Mouse (Mus musculus) midbrain, embryonic 13.5 days (tissue): ENCODE results near the gene Dhx15. TPM values are rescaled to one million over a fixed set of nuclear protein-coding genes. Genes with fewer than 3 reads are reported as not detected.
A peak's percentile ranks its signal among the peaks of the same experiment; 100 is the strongest.
"Not testable (repeated sequence)": the region's sequence is repeated elsewhere in the genome, so short reads cannot be mapped to it uniquely, and the experiment has no call there.

Source experiments
- ATAC-seq: fragments of 200-750 bp; cut with Nextera tagmentation; 2 replicates; pipeline ENCODE4 v1.8.0; 2017; ENCODE audit warnings: mild to moderate bottlenecking, moderate TSS enrichment, moderate library complexity
- H3K27ac ChIP-seq: fragments of 300-500 bp; sonication (generic); 2 replicates; pipeline ENCODE4 v1.5.1; 2015; ENCODE audit warnings: inconsistent platforms, mild to moderate bottlenecking, moderate library complexity
- H3K27me3 ChIP-seq: fragments of 300-500 bp; sonication (generic); 2 replicates; pipeline ENCODE4 v1.6.1; 2015; ENCODE audit warnings: mild to moderate bottlenecking, inconsistent platforms
- H3K36me3 ChIP-seq: fragments of 300-500 bp; sonication (generic); 2 replicates; pipeline ENCODE4 v1.6.1; 2015; ENCODE audit warnings: mild to moderate bottlenecking, inconsistent platforms
- H3K4me1 ChIP-seq: fragments of 300-500 bp; sonication (generic); replicated peaks from 2 replicates; pipeline ENCODE4 v1.6.1; 2015; ENCODE audit warnings: inconsistent platforms
- H3K4me2 ChIP-seq: fragments of 300-500 bp; sonication (generic); replicated peaks from 2 replicates; pipeline ENCODE4 v1.6.1; 2015; ENCODE audit warnings: moderate library complexity, mild to moderate bottlenecking, inconsistent platforms
- H3K4me3 ChIP-seq: fragments of 300-500 bp; sonication (generic); replicated peaks from 2 replicates; pipeline ENCODE4 v1.5.1; 2015; ENCODE audit warnings: mild to moderate bottlenecking, inconsistent platforms
- H3K9ac ChIP-seq: fragments of 300-500 bp; sonication (generic); replicated peaks from 2 replicates; pipeline ENCODE4 v1.6.1; 2015; ENCODE audit warnings: mild to moderate bottlenecking, inconsistent platforms
- H3K9me3 ChIP-seq: fragments of 300-500 bp; sonication (generic); 2 replicates; pipeline ENCODE4 v1.6.1; 2016; ENCODE audit warnings: mild to moderate bottlenecking, inconsistent platforms
- WGBS: fragments of 180-500 bp; shearing (Covaris S2); methylation state at CpG from one replicate; pipeline ENCODE4 v1.1.7; 2015; 5-methylcytosine and 5-hydroxymethylcytosine counted together
- polyA plus RNA-seq: library from polyadenylated mRNA; unstranded; fragments of >200 nt; fragmentation: Nextera tagmentation; extraction: Ambion mirVana; gene quantifications from 2 replicates; pipeline ENCODE4 v1.2.1, GENCODE M21; 2015

Gene Dhx15
- polyA plus RNA-seq = 164 and 169 TPM in 2 replicates

- WGBS = 2% methylated on average over 53 of the region's 53 CpGs
- peak; percentile 97 for ATAC-seq
Observed at GRCm38 (mm10) chr5:52190371-52191179, at the start of gene Dhx15. Gene Dhx15, minus strand, starts transcription at chr5:52190514.

GRCm38 (mm10) chr5:52238877-52239276 is 48.6 kb upstream of the Dhx15 start:
- Histone ChIP-seq H3K4me1 (no peaks in the 10 kb centered on the region), H3K27ac (no peak overlapping the region), H3K27me3 (no peaks in the 10 kb centered on the region), H3K9ac (no peak overlapping the region), H3K9me3 (no peaks in the 10 kb centered on the region), H3K4me3 (no peak overlapping the region), H3K4me2 (no peak overlapping the region), H3K36me3 (no peaks in the 10 kb centered on the region)
- no peak for ATAC-seq
- WGBS = 95% methylated on average over 5 of the region's 5 CpGs

More at GRCm38 (mm10) chr5:52190371-52191179, at the start of gene Dhx15:
- H3K9ac ChIP-seq = peak within 1 kb of the TSS; percentile 94
- H3K4me3 ChIP-seq = peak within 1 kb of the TSS; percentile 89
- no peaks in the 10 kb centered on the region for H3K36me3 ChIP-seq
- peak within 1 kb of the TSS; percentile 89 for H3K27ac ChIP-seq
- peak within 1 kb of the TSS; percentile 89 for H3K4me2 ChIP-seq
- H3K27me3 ChIP-seq = no peaks in the 10 kb centered on the region
- peaks cover 41% of the 10 kb centered on the region for H3K4me1 ChIP-seq
- no peaks in the 10 kb centered on the region for H3K9me3 ChIP-seq

GRCm38 (mm10) chr5:52237956-52238735 is 47.8 kb upstream of the Dhx15 start:
- Histone ChIP-seq H3K9me3 (no peaks in the 10 kb centered on the region), H3K4me1 (no peaks in the 10 kb centered on the region), H3K9ac (no peak overlapping the region), H3K4me3 (no peak overlapping the region), H3K4me2 (no peak overlapping the region), H3K36me3 (no peaks in the 10 kb centered on the region), H3K27me3 (no peaks in the 10 kb centered on the region), H3K27ac (no peak overlapping the region)
- no peak for ATAC-seq
- 77% methylated on average over 8 of the region's 8 CpGs for WGBS

GRCm38 (mm10) chr5:52236585-52236984 is 46.3 kb upstream of the Dhx15 start:
- not testable (repeated sequence) for H3K4me3 ChIP-seq, H3K9ac ChIP-seq, H3K4me1 ChIP-seq, H3K4me2 ChIP-seq, ATAC-seq, H3K27ac ChIP-seq, H3K36me3 ChIP-seq, H3K9me3 ChIP-seq, H3K27me3 ChIP-seq
- WGBS = 91% methylated on average over 6 of the region's 6 CpGs

- H3K4me3 ChIP-seq = no peak overlapping the region
- no peaks in the 10 kb centered on the region for H3K27me3 ChIP-seq
- no peak overlapping the region for H3K27ac ChIP-seq
- no peak overlapping the region for H3K9ac ChIP-seq
- H3K4me1 ChIP-seq = no peaks in the 10 kb centered on the region
- WGBS = 46% methylated on average over 7 of the region's 7 CpGs
- no peak overlapping the region for H3K4me2 ChIP-seq
- no peaks in the 10 kb centered on the region for H3K9me3 ChIP-seq
- H3K36me3 ChIP-seq = no peaks in the 10 kb centered on the region
- ATAC-seq = no peak
Observed at GRCm38 (mm10) chr5:52234570-52234969, 44.3 kb upstream of the Dhx15 start.

GRCm38 (mm10) chr5:52233891-52234290 is 43.6 kb upstream of the Dhx15 start:
- Histone ChIP-seq H3K36me3 (no peaks in the 10 kb centered on the region), H3K27me3 (no peaks in the 10 kb centered on the region), H3K4me1 (no peaks in the 10 kb centered on the region), H3K9me3 (no peaks in the 10 kb centered on the region), H3K4me2 (no peak overlapping the region), H3K4me3 (no peak overlapping the region), H3K9ac (no peak overlapping the region), H3K27ac (no peak overlapping the region)
- no peak for ATAC-seq
- WGBS = 75% methylated on average over 2 of the region's 2 CpGs

GRCm38 (mm10) chr5:52232611-52233010 is 42.3 kb upstream of the Dhx15 start:
- 78% methylated on average over 2 of the region's 2 CpGs for WGBS
- no peak overlapping the region for H3K27ac ChIP-seq
- no peaks in the 10 kb centered on the region for H3K9me3 ChIP-seq

GRCm38 (mm10) chr5:52232199-52232598 is 41.9 kb upstream of the Dhx15 start:
- 88% methylated on average over 2 of the region's 2 CpGs for WGBS
- no peak for ATAC-seq
- Histone ChIP-seq H3K9ac (no peak overlapping the region), H3K27me3 (no peaks in the 10 kb centered on the region), H3K9me3 (no peaks in the 10 kb centered on the region), H3K4me2 (no peak overlapping the region), H3K36me3 (no peaks in the 10 kb centered on the region), H3K4me1 (no peaks in the 10 kb centered on the region), H3K27ac (no peak overlapping the region), H3K4me3 (no peak overlapping the region)

More at GRCm38 (mm10) chr5:52232611-52233010, 42.3 kb upstream of the Dhx15 start:
- Histone ChIP-seq H3K4me1 (no peaks in the 10 kb centered on the region), H3K9ac (no peak overlapping the region), H3K4me3 (no peak overlapping the region), H3K27me3 (no peaks in the 10 kb centered on the region), H3K4me2 (no peak overlapping the region), H3K36me3 (no peaks in the 10 kb centered on the region)
- ATAC-seq = no peak

- Histone ChIP-seq H3K36me3 (no peaks in the 10 kb centered on the region), H3K9ac (no peak overlapping the region), H3K4me3 (no peak overlapping the region), H3K27ac (no peak overlapping the region), H3K4me1 (no peaks in the 10 kb centered on the region), H3K27me3 (no peaks in the 10 kb centered on the region), H3K9me3 (no peaks in the 10 kb centered on the region), H3K4me2 (no peak overlapping the region)
- WGBS = 91% methylated on average over 7 of the region's 7 CpGs
- ATAC-seq = no peak
Observed at GRCm38 (mm10) chr5:52230466-52230865, 40.2 kb upstream of the Dhx15 start.

GRCm38 (mm10) chr5:52226677-52227076 is 36.4 kb upstream of the Dhx15 start:
- H3K4me1 ChIP-seq = no peaks in the 10 kb centered on the region
- no peaks in the 10 kb centered on the region for H3K9me3 ChIP-seq
- no peak overlapping the region for H3K4me3 ChIP-seq
- H3K4me2 ChIP-seq = no peak overlapping the region
- no peak for ATAC-seq
- no peaks in the 10 kb centered on the region for H3K27me3 ChIP-seq
- no peak overlapping the region for H3K27ac ChIP-seq
- no peak overlapping the region for H3K9ac ChIP-seq
- 78% methylated on average over 3 of the region's 3 CpGs for WGBS
- no peaks in the 10 kb centered on the region for H3K36me3 ChIP-seq

- H3K4me1 ChIP-seq = peaks cover 28% of the 10 kb centered on the region
- no peaks in the 10 kb centered on the region for H3K9me3 ChIP-seq
- H3K4me2 ChIP-seq = no peak overlapping the region
- no peaks in the 10 kb centered on the region for H3K27me3 ChIP-seq
- no peaks in the 10 kb centered on the region for H3K36me3 ChIP-seq
- 90% methylated on average over 5 of the region's 5 CpGs for WGBS
- no peak overlapping the region for H3K27ac ChIP-seq
- H3K4me3 ChIP-seq = no peak overlapping the region
- no peak for ATAC-seq
- no peak overlapping the region for H3K9ac ChIP-seq
Observed at GRCm38 (mm10) chr5:52221596-52221995, 31.3 kb upstream of the Dhx15 start.

- whole genome bisulfite sequencing = 70% methylated on average over 14 of the region's 14 CpGs
- Histone ChIP-seq H3K27me3 (no peaks in the 10 kb centered on the region), H3K9ac (no peak overlapping the region), H3K4me2 (no peak overlapping the region), H3K27ac (no peak overlapping the region), H3K4me1 (peaks cover 32% of the 10 kb centered on the region), H3K9me3 (no peaks in the 10 kb centered on the region), H3K36me3 (no peaks in the 10 kb centered on the region), H3K4me3 (no peak overlapping the region)
- ATAC-seq = no peak
Observed at GRCm38 (mm10) chr5:52220013-52220804, 29.9 kb upstream of the Dhx15 start.
